Mouse (Mus musculus) hindbrain, embryonic 12.5 days (tissue): ENCODE measurements at regions not wholly inside any gene's neighbourhood (a gene's known extent, or its start where the extent isn't known, plus 50 kb on each side); places are given as distances from the start of the nearest gene placed in this dataset.
A peak's percentile ranks its signal among the peaks of the same experiment; 100 is the strongest.

Experiments
- ATAC-seq: fragments of 200-750 bp; cut with Nextera tagmentation; 2 replicates; pipeline ENCODE4 v1.8.0; 2017; ENCODE audit warnings: moderate TSS enrichment; ENCODE audit not compliant: low FRiP score
- H3K27ac ChIP-seq: fragments of 300-500 bp; sonication (generic); 2 replicates; pipeline ENCODE4 v1.5.1; 2016; ENCODE audit warnings: mild to moderate bottlenecking
- H3K27me3 ChIP-seq: fragments of 300-500 bp; sonication (generic); 2 replicates; pipeline ENCODE4 v1.6.1; 2016; ENCODE audit warnings: mild to moderate bottlenecking
- H3K36me3 ChIP-seq: fragments of 300-500 bp; sonication (generic); 2 replicates; pipeline ENCODE4 v1.6.1; 2016; ENCODE audit warnings: mild to moderate bottlenecking
- H3K4me1 ChIP-seq: fragments of 300-500 bp; sonication (generic); 2 replicates; pipeline ENCODE4 v1.6.1; 2016
- H3K4me2 ChIP-seq: fragments of 300-500 bp; sonication (generic); replicated peaks from 2 replicates; pipeline ENCODE4 v1.6.1; 2016; ENCODE audit warnings: mild to moderate bottlenecking
- H3K4me3 ChIP-seq: fragments of 300-500 bp; sonication (generic); 2 replicates; pipeline ENCODE4 v1.5.1; 2016; ENCODE audit warnings: mild to moderate bottlenecking
- H3K9ac ChIP-seq: fragments of 300-500 bp; sonication (generic); 2 replicates; pipeline ENCODE4 v1.6.1; 2016; ENCODE audit warnings: mild to moderate bottlenecking, moderate library complexity
- H3K9me3 ChIP-seq: fragments of 300-500 bp; sonication (generic); replicated peaks from 2 replicates; pipeline ENCODE4 v1.6.1; 2016; ENCODE audit warnings: mild to moderate bottlenecking
- WGBS: fragments of 180-500 bp; shearing (Covaris S2); methylation state at CpG from one replicate; pipeline ENCODE4 v1.1.7; 2016; 5-methylcytosine and 5-hydroxymethylcytosine counted together

- no peak for ATAC-seq
- no peak overlapping the region for H3K27ac ChIP-seq
- no peak overlapping the region for H3K4me2 ChIP-seq
- H3K36me3 ChIP-seq: no peaks in the 10 kb centered on the region
- 0 out of 2 replicates have a peak, but pooled peaks cover 6% of the 10 kb centered on the region for H3K4me1 ChIP-seq
- H3K27me3 ChIP-seq: no peaks in the 10 kb centered on the region
- H3K4me3 ChIP-seq: no peak overlapping the region
- H3K9me3 ChIP-seq: no peaks in the 10 kb centered on the region
- 90% methylated on average over 6 of the region's 6 CpGs for WGBS
- no peak overlapping the region for H3K9ac ChIP-seq
Measured at GRCm38 (mm10) chr6:67165091-67165490, 72.9 kb upstream of the Serbp1 start.

- H3K4me3 ChIP-seq: no peak overlapping the region
- no peak for ATAC-seq
- H3K9ac ChIP-seq: no peak overlapping the region
- no peaks in the 10 kb centered on the region for H3K36me3 ChIP-seq
- H3K4me1 ChIP-seq: 0 out of 2 replicates have a peak, but pooled peaks cover 6% of the 10 kb centered on the region
- no peak overlapping the region for H3K27ac ChIP-seq
- WGBS: 83% methylated on average over 2 of the region's 2 CpGs
- H3K9me3 ChIP-seq: no peaks in the 10 kb centered on the region
- no peaks in the 10 kb centered on the region for H3K27me3 ChIP-seq
- no peak overlapping the region for H3K4me2 ChIP-seq
Measured at GRCm38 (mm10) chr6:67163947-67164346, 74.0 kb upstream of the Serbp1 start.

- WGBS: 74% methylated on average over 3 of the region's 3 CpGs
Measured at GRCm38 (mm10) chr6:67162814-67163213, 75.2 kb upstream of the Serbp1 start.

DNA sequence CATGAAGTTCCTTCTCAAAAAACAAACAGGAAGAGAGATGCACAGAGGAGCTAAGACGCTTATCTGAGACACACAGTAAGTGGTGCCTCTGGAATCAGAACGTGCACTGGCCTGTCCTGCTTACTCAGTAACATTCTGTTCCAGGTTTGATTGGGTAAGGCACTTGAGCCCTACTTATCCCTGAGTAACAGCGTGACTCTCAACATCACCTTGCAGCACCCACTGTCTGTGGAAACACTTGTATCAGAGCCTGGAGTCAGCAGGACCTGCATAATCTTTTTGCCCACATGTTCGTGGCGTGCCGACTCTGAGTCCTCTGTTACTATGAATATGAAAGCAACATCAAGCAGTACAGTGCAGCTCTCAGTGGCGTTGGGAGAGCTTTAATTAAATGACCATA lies 76.4 kb upstream of the Serbp1 start:
- ATAC-seq: no peak
- Histone ChIP-seq H3K27ac (no peak overlapping the region), H3K4me2 (no peak overlapping the region), H3K9me3 (no peaks in the 10 kb centered on the region), H3K27me3 (no peaks in the 10 kb centered on the region), H3K36me3 (no peaks in the 10 kb centered on the region), H3K9ac (no peak overlapping the region), H3K4me3 (no peak overlapping the region), H3K4me1 (0 out of 2 replicates have a peak, but pooled peaks cover 2% of the 10 kb centered on the region)
- WGBS: 75% methylated on average over 7 of the region's 7 CpGs

More at GRCm38 (mm10) chr6:67162814-67163213, 75.2 kb upstream of the Serbp1 start:
- H3K9ac ChIP-seq: no peak overlapping the region
- 0 out of 2 replicates have a peak, but pooled peaks cover 2% of the 10 kb centered on the region for H3K4me1 ChIP-seq
- no peaks in the 10 kb centered on the region for H3K27me3 ChIP-seq
- no peak overlapping the region for H3K27ac ChIP-seq
- H3K4me2 ChIP-seq: no peak overlapping the region
- H3K4me3 ChIP-seq: no peak overlapping the region
- ATAC-seq: no peak
- no peaks in the 10 kb centered on the region for H3K9me3 ChIP-seq
- no peaks in the 10 kb centered on the region for H3K36me3 ChIP-seq

DNA sequence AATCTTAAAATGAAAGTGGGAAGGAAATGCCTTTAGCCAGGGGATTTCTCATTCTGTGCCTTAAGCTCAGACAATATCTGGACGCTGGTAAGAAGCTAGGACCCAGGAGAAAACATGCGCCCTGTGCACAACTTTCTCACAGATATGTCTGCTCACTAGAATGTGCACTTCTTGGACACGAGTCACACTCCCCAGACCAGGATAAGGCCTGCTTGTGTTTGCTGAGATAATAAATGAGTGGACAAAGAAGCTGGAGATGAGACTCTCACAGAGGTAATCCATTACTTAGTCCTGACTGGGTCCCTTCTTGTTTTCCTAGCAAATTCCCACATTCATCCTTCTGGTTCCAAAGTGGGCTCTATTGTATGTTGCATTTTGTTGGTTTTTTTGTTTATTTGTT lies 77.4 kb upstream of the Serbp1 start:
- no peak overlapping the region for H3K9ac ChIP-seq
- ATAC-seq: no peak
- WGBS: 76% methylated on average over 3 of the region's 3 CpGs

GRCm38 (mm10) chr6:67159726-67160523 lies 78.1 kb upstream of the Serbp1 start:
- Histone ChIP-seq H3K27ac (no peak overlapping the region), H3K36me3 (no peaks in the 10 kb centered on the region), H3K4me3 (no peak overlapping the region), H3K9me3 (no peaks in the 10 kb centered on the region), H3K9ac (no peak overlapping the region), H3K4me2 (no peak overlapping the region), H3K4me1 (0 out of 2 replicates have a peak, but pooled peaks cover 2% of the 10 kb centered on the region), H3K27me3 (no peaks in the 10 kb centered on the region)
- ATAC-seq: no peak
- WGBS: 73% methylated on average over 5 of the region's 5 CpGs

More for the DNA sequence above, 77.4 kb upstream of the Serbp1 start:
- no peaks in the 10 kb centered on the region for H3K27me3 ChIP-seq
- H3K4me1 ChIP-seq: 0 out of 2 replicates have a peak, but pooled peaks cover 2% of the 10 kb centered on the region
- no peak overlapping the region for H3K27ac ChIP-seq
- H3K36me3 ChIP-seq: no peaks in the 10 kb centered on the region
- no peak overlapping the region for H3K4me3 ChIP-seq
- no peaks in the 10 kb centered on the region for H3K9me3 ChIP-seq
- H3K4me2 ChIP-seq: no peak overlapping the region

DNA sequence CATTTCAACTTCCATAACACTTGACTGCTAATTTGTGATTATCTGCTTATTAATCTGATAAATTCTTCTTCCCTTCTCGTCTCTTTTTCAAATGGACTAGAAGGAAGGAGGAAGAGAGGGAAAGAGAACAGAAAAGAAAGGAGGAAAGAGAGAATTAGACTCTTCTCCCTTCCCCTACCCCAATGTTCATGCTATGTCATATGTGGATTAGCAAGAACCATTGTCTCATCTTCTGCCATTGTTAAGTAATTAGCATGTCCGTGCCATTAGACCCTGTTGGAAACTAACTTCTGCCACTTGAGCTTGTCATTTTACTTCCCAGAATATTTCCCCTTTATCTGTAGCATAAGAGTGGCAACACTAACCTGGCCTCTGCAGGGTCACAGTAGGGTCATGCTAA lies 78.8 kb upstream of the Serbp1 start:
- Histone ChIP-seq H3K27me3 (no peaks in the 10 kb centered on the region), H3K36me3 (no peaks in the 10 kb centered on the region), H3K9me3 (no peaks in the 10 kb centered on the region), H3K4me2 (peak overlapping the region; percentile 32; the same call in 1 of the 2 replicates), H3K4me3 (no peak overlapping the region), H3K9ac (no peak overlapping the region), H3K27ac (no peak overlapping the region), H3K4me1 (0 out of 2 replicates have a peak, but pooled peaks cover 2% of the 10 kb centered on the region)
- ATAC-seq: no peak
- WGBS: 18% methylated on average over 2 of the region's 2 CpGs

GRCm38 (mm10) chr6:67158765-67159164 lies 79.2 kb upstream of the Serbp1 start:
- Histone ChIP-seq H3K9me3 (no peaks in the 10 kb centered on the region), H3K27ac (no peak overlapping the region), H3K36me3 (no peaks in the 10 kb centered on the region), H3K27me3 (no peaks in the 10 kb centered on the region), H3K9ac (no peak overlapping the region), H3K4me1 (0 out of 2 replicates have a peak, but pooled peaks cover 2% of the 10 kb centered on the region), H3K4me2 (peak overlapping the region; percentile 32; the same call in 1 of the 2 replicates), H3K4me3 (no peak overlapping the region)
- peak; percentile 89 for ATAC-seq
- 4% methylated on average over 10 of the region's 10 CpGs for WGBS

DNA sequence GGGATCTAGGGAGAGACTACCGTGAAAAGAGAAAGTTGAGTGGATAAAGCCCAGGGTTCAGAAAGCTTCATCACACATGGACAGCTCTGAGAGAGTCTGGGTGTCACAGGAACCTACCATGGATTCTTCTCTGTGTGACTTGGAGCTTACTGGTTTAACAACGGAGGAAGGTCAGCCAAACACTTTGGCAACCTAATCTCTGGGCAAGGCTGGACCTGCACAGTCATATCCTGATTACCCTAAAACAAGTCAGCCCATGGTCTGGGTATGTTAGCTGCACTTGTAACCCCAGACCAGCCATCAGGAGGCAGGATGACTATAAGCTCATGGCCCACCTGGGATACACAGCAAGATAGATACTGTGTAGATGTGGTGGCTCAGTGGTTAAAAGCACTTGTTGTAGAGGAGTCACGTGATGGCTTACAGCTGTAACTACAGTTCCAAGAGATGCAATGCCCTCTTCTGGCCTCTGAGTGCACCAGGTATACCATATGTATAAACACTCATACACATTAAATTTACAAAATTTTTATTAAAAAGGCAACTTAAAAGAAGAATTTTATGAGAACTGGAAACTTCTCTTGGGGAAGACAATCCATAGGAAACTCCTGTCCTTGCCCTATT lies 85.0 kb upstream of the Serbp1 start:
- 76% methylated on average over 3 of the region's 3 CpGs for WGBS
- Histone ChIP-seq H3K4me1 (no peaks in the 10 kb centered on the region), H3K4me3 (no peak overlapping the region), H3K36me3 (no peaks in the 10 kb centered on the region), H3K27ac (no peak overlapping the region), H3K9me3 (no peaks in the 10 kb centered on the region), H3K9ac (no peak overlapping the region), H3K4me2 (no peak overlapping the region), H3K27me3 (no peaks in the 10 kb centered on the region)
- ATAC-seq: no peak

DNA sequence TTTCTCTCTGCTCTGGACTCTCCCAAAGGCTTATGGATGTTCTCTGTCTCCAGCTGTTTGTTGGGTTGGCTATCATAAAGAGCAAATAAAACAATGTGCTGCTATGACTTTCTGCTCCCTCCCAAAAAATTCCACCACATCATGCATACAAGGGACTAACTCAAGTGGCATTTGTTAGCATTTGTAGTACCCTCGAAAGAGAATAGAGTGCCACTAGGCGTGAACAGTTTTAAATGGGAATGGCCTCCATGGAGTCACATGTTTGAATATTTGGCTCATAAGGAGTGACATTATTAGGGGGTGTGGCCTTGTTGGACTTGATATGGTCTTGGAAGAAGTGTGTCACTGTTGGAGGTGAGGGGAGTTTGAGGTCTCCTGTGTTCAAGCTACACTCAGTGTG lies 86.5 kb upstream of the Serbp1 start:
- no peaks in the 10 kb centered on the region for H3K9me3 ChIP-seq
- no peaks in the 10 kb centered on the region for H3K36me3 ChIP-seq
- H3K4me2 ChIP-seq: no peak overlapping the region
- no peak for ATAC-seq
- no peak overlapping the region for H3K27ac ChIP-seq
- H3K27me3 ChIP-seq: no peaks in the 10 kb centered on the region
- no peak overlapping the region for H3K9ac ChIP-seq
- H3K4me3 ChIP-seq: no peak overlapping the region
- 94% methylated on average over 2 of the region's 2 CpGs for WGBS
- 0 out of 2 replicates have a peak, but pooled peaks cover 3% of the 10 kb centered on the region for H3K4me1 ChIP-seq

- no peak for ATAC-seq
- WGBS: 88% methylated on average over 2 of the region's 2 CpGs
- H3K27ac ChIP-seq: no peak overlapping the region
- H3K36me3 ChIP-seq: no peaks in the 10 kb centered on the region
- 0 out of 2 replicates have a peak, but pooled peaks cover 4% of the 10 kb centered on the region for H3K4me1 ChIP-seq
- H3K27me3 ChIP-seq: no peaks in the 10 kb centered on the region
- H3K4me2 ChIP-seq: no peak overlapping the region
- no peaks in the 10 kb centered on the region for H3K9me3 ChIP-seq
- H3K9ac ChIP-seq: no peak overlapping the region
- no peak overlapping the region for H3K4me3 ChIP-seq
Measured at GRCm38 (mm10) chr6:67149425-67149824, 88.6 kb upstream of the Serbp1 start.

DNA sequence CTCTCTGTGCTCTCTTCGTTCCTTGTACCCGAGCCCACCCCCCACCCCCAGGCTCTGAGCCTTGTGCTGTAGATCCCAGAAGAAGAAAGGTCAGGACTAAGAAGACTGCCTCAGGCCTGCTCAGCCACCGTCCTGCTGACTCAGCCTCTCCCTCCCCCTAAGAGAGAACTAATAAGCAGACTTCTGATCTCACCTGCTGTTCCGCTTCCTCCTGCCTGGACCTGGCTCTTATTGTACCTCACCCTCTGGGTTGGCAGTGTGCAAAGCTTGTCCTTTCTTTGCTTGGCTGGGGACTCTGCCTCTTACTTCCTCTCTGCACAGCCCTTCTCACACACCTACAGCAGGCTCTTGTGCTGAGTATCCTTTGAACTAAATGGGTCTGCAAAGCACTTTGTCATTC lies 91.3 kb upstream of the Serbp1 start:
- H3K4me3 ChIP-seq: no peak overlapping the region
- H3K27ac ChIP-seq: no peak overlapping the region
- no peak overlapping the region for H3K9ac ChIP-seq
- WGBS: 23% methylated on average over 4 of the region's 4 CpGs
- H3K4me1 ChIP-seq: 0 out of 2 replicates have a peak, but pooled peaks cover 4% of the 10 kb centered on the region
- H3K27me3 ChIP-seq: no peaks in the 10 kb centered on the region
- ATAC-seq: no peak
- H3K36me3 ChIP-seq: no peaks in the 10 kb centered on the region
- H3K9me3 ChIP-seq: no peaks in the 10 kb centered on the region
- no peak overlapping the region for H3K4me2 ChIP-seq
